Mouse (Mus musculus) monocyte, adult 2 months (primary cell): ENCODE measurements around the gene Lrrc43.

Experiments used
- DNase-seq, 2 experiments: peaks; one replicate each; pipeline ENCODE4 v3.0.0; 2022; ENCODE audit warnings: low spot score in 2 of 2, low read depth in 1 of 2

Gene Lrrc43

GRCm38 (mm10) chr5:123514871-123515270 is 25.8 kb downstream of the Lrrc43 start:
- DNase-seq = no peak

DNA sequence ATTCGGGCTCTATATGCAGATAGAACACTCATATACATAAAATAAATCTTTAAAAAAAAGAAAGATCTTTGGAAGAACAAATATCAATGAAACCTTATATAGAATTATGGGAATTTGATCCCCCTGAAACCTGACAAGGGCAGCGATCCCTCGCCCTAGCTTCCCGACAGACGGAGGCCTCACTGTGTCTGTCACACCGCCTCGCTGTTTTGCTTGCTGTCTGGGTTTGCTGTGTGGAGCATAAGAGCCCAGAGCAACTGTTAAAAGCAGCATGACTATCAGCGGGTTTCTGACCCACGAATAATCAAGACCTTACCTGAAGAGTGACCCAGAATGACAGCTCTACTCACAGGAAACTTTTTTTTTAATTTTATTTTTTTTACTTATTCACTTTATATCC is 31.6 kb downstream of the Lrrc43 start:
- DNase-seq = no peak

GRCm38 (mm10) chr5:123521621-123522020 is 32.5 kb downstream of the Lrrc43 start:
- DNase-seq = no peak

- DNase-seq = no peak
These were observed 33.1 kb downstream of the Lrrc43 start for GRCm38 (mm10) chr5:123522166-123522565.

DNA sequence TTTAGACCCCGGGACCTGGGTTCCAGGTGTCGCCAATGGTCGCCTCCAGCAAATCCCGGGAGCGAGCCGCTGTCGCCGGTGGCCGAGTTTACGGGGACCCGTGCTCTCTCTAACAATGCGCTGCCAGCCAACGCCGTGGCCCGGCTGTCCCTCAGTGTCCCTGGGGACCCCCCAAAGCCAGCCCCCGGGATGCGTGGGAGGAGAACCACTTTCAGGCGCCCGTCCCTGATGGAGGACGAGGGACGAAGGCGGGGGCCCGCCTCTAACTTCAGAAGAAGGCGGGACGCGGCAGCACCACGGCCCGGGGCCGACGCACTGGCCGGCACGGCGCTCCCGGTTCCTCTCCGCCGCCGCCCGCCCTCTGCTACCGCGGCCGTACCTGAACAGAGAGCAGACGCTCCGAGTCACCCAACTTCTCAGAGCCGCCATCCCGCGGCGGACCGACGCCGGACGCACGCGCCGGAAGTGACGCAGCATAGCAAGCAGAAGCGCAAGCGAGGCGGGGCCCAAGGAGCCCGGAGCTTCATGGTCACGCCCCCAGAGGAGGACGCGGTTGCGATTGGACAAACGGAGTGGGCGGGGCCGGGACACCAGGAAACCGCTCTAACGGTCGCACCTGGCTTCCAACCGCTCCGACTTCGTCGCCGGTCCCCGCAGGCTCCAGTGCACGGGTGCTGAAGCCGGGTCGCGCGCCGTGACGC is 34.7 kb downstream of the Lrrc43 start, which contains the start of gene Diablo:
Gene Diablo, minus strand, starts transcription at position 485 of the 701 bp plus-strand sequence.
- peak; percentile 97 for DNase-seq

- no peak for DNase-seq
These were observed 35.3 kb downstream of the Lrrc43 start for GRCm38 (mm10) chr5:123524393-123524750.

GRCm38 (mm10) chr5:123525281-123525680 is 36.2 kb downstream of the Lrrc43 start, which contains the start of gene Gm49027:
Gene Gm49027 (minus strand): TSS chr5:123525488.
- DNase-seq = no peak

- DNase-seq = no peak
These were observed 36.9 kb downstream of the Lrrc43 start for GRCm38 (mm10) chr5:123525916-123526495.

DNA sequence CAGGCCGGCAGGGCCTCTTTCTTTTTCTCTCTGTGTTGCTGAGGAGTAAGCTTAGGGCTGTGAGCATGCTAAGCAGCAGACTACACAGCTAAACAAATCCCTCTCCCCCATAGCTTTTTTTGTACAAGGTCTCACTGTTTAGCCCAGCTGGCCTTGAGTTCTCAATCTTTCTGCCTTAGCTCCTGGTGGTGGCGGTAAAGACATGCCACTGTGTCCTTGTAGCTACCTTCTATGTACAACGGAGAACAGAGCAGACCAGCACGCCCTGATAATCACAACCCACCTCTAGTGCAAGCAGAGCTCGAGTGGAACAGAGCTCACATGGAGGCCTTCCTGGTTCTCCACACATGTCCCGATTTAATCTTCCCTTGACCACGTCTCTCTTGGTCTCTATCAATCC is 39.5 kb downstream of the Lrrc43 start:
- DNase-seq = no peak

DNA sequence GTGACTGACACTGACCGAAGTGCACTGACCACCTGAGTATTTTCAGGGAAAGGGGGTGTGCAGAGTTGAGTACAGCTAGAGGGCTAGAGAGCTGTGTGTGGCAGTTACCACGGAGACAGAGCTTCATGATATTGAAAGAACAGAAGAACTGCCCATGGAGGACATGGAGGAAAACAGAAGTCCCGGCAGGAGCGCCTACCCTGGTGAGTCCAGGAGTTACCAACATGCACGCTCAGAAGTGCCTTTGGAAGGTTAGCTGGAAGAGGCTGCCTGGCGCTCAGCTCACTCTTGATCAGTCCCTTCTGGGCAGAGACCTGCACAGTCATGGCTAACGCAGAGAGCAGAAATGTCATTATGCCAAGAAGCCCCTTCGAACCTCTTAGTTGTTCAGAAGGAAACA is 41.0 kb downstream of the Lrrc43 start:
- no peak for DNase-seq

DNA sequence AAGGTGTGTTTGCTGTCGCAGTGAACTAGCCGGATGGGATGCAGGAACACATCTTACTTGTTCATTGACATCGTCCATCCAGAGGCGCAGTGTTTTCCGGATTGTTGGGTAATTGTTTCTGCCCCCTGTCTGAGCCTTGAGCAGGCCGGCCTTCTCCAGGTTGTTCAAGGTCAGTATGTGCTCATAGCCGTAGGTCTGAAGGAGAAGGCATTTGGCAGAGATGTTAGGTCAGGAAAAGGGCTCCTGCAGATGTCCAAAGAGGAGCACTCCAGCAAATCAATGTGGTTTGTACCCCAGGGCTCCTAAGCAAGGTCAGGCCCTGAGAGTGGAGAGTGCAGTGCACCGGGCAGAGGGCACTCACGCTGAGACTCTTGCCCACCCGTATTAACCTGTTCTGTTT is 44.7 kb downstream of the Lrrc43 start:
- no peak for DNase-seq

GRCm38 (mm10) chr5:123555693-123556092 is 66.6 kb downstream of the Lrrc43 start:
- DNase-seq = no peak

DNA sequence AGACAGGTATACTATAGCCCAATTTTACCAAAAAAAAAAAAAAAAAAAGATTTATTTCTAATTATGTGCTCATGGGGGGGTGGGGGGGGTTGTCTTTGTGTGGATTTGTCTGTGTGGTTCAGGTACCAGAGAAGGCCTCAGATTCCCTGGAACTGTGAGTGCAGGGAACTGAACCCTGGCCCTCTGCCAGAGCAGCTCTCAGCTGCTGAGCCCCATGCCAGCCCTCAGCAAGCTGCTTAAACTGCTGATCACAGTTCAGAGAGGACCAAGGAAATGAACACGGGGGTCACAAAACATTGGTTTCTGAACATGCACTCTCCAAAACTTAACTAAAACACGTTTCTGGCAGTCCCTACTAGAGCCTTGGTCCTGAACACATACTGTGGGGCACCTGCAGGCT is 67.3 kb downstream of the Lrrc43 start:
- DNase-seq = no peak
